Mouse (Mus musculus) thymus, adult 2 months (tissue): ENCODE data around the gene Apbb2. TPM values are rescaled to one million over a fixed set of nuclear protein-coding genes. Genes with fewer than 3 reads are reported as not detected.
A peak's percentile ranks its signal among the peaks of the same experiment; 100 is the strongest.

ENCODE experiments used
- DNase-seq: peaks from one replicate; pipeline ENCODE4 v3.0.0; 2021
- H3K27ac ChIP-seq: fragments of 200-500 bp; 2 replicates; pipeline ENCODE4 v1.5.1; 2012; ENCODE audit warnings: low read length, control low read depth; ENCODE audit not compliant: control insufficient read depth, insufficient read depth
- H3K27me3 ChIP-seq: fragments of 200-500 bp; 2 replicates; pipeline ENCODE4 v1.6.1; 2012; ENCODE audit warnings: mild to moderate bottlenecking, low read length, moderate library complexity, mixed read lengths; ENCODE audit not compliant: control insufficient read depth, insufficient read depth
- H3K36me3 ChIP-seq: fragments of 200-500 bp; 2 replicates; pipeline ENCODE4 v1.6.1; 2012; ENCODE audit warnings: mild to moderate bottlenecking, low read length, moderate library complexity; ENCODE audit not compliant: control insufficient read depth, insufficient read depth
- H3K4me1 ChIP-seq: fragments of 200-500 bp; replicated peaks from 2 replicates; pipeline ENCODE4 v1.6.1; 2012; ENCODE audit warnings: low read length; ENCODE audit not compliant: control insufficient read depth, insufficient read depth
- H3K4me3 ChIP-seq: fragments of 200-500 bp; 2 replicates; pipeline ENCODE4 v1.5.1; 2012; ENCODE audit warnings: mild to moderate bottlenecking, low read length, control low read depth, moderate library complexity; ENCODE audit not compliant: control insufficient read depth, insufficient read depth
- CTCF ChIP-seq: fragments of 200-500 bp; IDR thresholded peaks from 2 replicates; pipeline ENCODE4 v1.5.1; 2012; ENCODE audit warnings: mild to moderate bottlenecking, control low read depth, low read length, moderate library complexity, borderline replicate concordance; ENCODE audit not compliant: control insufficient read depth, poor library complexity, insufficient read depth; ENCODE audit errors: extremely low read depth
- POLR2A ChIP-seq: fragments of 200-500 bp; IDR thresholded peaks from 2 replicates; pipeline ENCODE4 v1.6.1; 2012; ENCODE audit warnings: mild to moderate bottlenecking, low read length, control low read depth, moderate library complexity; ENCODE audit not compliant: control insufficient read depth, poor library complexity, insufficient read depth; ENCODE audit errors: extremely low read depth
- WGBS: fragments of 180-500 bp; shearing (Covaris S2); methylation state at CpG from one replicate; pipeline ENCODE4 v1.1.7; 2018; 5-methylcytosine and 5-hydroxymethylcytosine counted together
- polyA plus RNA-seq: library from polyadenylated mRNA; depleted of rRNA; stranded (reverse); fragments of >200 nt; gene quantifications from 2 replicates; pipeline ENCODE4 v1.2.3, GENCODE M21; 2012

Gene Apbb2
- polyA plus RNA-seq, 1 experiment = 2.6 TPM

GRCm38 (mm10) chr5:66344182-66344581 is 274.4 kb downstream of the Apbb2 start:
- no peaks in the 10 kb centered on the region for H3K4me1 ChIP-seq
- H3K4me3 ChIP-seq = no peak overlapping the region

GRCm38 (mm10) chr5:66342285-66342684 is 276.3 kb downstream of the Apbb2 start:
- no peak for DNase-seq
- 91% methylated on average over 9 of the region's 9 CpGs for WGBS
- Histone ChIP-seq H3K4me1 (peaks cover 4% of the 10 kb centered on the region), H3K36me3 (no peaks in the 10 kb centered on the region), H3K4me3 (no peak overlapping the region), H3K27ac (no peak overlapping the region), H3K27me3 (no peaks in the 10 kb centered on the region)
- no peak for TF ChIP-seq POLR2A
- TF ChIP-seq CTCF = no peak

More at GRCm38 (mm10) chr5:66344182-66344581, 274.4 kb downstream of the Apbb2 start:
- H3K27me3 ChIP-seq = no peaks in the 10 kb centered on the region
- no peak for DNase-seq
- no peaks in the 10 kb centered on the region for H3K36me3 ChIP-seq
- WGBS = 69% methylated on average over 2 of the region's 2 CpGs
- no peak overlapping the region for H3K27ac ChIP-seq
- TF ChIP-seq CTCF = no peak
- TF ChIP-seq POLR2A = no peak

DNA sequence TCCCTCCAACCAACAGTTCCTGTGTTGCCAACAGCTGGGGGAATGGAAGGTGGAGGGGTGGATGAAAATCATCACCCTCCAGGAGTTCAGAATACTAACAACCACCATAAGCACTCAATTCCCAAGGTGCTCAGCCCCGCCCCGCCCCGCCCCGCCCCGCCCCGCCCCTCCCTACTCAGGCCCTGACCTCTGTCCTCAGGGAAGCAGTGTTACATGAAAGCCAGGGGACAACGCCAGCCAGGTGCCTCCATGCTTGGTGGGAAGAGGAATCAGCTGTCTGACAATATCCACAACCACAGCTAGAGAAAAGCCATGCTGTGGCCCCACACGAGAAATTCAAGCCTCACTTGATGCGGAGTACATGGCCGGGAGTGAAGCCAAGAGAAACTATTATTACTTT is 276.7 kb downstream of the Apbb2 start:
- Histone ChIP-seq H3K27ac (no peak overlapping the region), H3K4me1 (peaks cover 7% of the 10 kb centered on the region), H3K27me3 (no peaks in the 10 kb centered on the region), H3K36me3 (no peaks in the 10 kb centered on the region), H3K4me3 (no peak overlapping the region)
- no peak for DNase-seq
- 91% methylated on average over 10 of the region's 10 CpGs for WGBS
- no peak for TF ChIP-seq CTCF
- no peak for TF ChIP-seq POLR2A

DNA sequence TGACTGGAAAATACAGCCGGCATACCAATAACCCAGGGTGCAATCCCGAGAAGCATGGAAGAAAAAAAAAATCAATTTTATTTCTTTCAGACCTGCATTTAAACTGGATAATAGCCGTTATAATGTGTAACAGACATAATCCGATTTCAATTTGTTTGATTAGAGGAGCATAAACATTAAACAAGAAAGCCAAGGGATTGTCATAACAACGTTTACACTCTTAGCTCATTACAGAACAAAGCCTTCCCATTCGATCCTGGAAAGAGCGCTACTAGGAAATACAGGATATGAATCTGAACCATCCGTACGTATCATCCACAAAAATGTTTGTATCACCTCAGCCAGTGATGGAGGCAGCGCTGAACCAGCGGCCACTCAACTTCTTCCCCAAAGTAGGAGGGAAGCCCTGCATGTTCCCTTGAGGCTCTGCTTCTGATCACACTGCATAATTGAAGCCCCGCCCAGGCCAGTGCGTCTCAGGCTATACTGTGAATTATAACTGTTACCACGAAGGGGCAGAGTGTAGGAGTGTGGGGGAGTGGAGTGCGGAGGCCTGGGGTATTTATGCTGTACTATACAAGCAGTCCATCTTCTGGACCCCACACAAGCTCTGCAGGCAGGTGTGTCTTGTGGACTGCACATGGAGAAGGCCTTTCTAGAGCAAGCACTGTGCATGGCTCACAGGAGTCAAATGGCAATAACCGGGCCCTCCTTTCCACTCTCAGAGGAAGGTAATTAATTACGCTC is 278.1 kb downstream of the Apbb2 start:
- Histone ChIP-seq H3K27me3 (no peaks in the 10 kb centered on the region), H3K4me3 (no peak overlapping the region), H3K27ac (no peak overlapping the region), H3K4me1 (peaks cover 7% of the 10 kb centered on the region), H3K36me3 (no peaks in the 10 kb centered on the region)
- TF ChIP-seq POLR2A (no peak), CTCF (no peak)
- no peak for DNase-seq
- WGBS = 96% methylated on average over 17 of the region's 17 CpGs

DNA sequence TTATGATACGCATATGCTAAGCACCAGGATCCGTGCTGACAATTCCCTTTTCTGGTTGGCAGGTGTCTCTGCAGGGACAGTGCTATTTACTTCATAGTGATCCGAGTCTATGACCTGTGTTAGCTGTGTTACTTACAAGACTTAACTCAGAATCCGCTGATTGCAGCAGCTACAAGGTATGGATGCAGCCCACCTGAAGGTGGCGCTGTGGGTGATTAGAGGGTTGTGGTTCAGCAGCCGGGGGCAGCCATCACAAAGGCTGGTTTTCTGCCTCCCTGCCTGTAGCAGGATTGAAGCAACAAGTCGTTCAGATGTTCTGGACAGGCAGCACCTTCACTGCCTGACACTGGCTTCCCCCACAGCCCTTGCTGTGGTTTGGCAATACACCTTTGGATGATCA is 280.0 kb downstream of the Apbb2 start:
- 41% methylated on average over 7 of the region's 7 CpGs for WGBS
- peak; percentile 7 for DNase-seq

DNA sequence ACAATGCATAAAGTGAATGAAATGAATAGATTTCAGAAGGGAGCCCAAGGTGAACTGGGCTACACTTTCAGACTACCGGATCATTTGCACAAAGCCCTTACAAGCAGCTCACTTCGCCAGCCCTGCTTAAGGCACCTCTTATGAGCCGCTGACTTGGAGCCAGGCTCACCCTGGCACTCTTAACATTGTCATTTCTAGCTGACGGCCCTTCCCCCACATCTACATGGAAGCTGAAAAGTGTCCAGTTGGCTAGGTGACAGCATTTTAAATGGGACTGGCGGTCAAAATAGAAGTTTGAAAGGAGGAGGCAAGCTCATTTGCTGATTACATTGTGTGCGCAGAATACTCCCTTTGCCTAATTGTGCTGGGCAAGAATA is 280.6 kb downstream of the Apbb2 start:
- Histone ChIP-seq H3K27me3 (no peaks in the 10 kb centered on the region), H3K27ac (no peak overlapping the region), H3K36me3 (no peaks in the 10 kb centered on the region), H3K4me1 (peaks cover 7% of the 10 kb centered on the region), H3K4me3 (no peak overlapping the region)
- WGBS = 32% methylated on average over 6 of the region's 6 CpGs
- TF ChIP-seq CTCF (no peak), POLR2A (no peak)
- DNase-seq = no peak

More for the DNA sequence above, 280.0 kb downstream of the Apbb2 start:
- no peak overlapping the region for H3K4me3 ChIP-seq
- H3K27ac ChIP-seq = no peak overlapping the region
- no peaks in the 10 kb centered on the region for H3K36me3 ChIP-seq
- TF ChIP-seq POLR2A = no peak
- TF ChIP-seq CTCF = no peak
- peaks cover 7% of the 10 kb centered on the region for H3K4me1 ChIP-seq
- H3K27me3 ChIP-seq = no peaks in the 10 kb centered on the region
